In the genomic region with DNA sequence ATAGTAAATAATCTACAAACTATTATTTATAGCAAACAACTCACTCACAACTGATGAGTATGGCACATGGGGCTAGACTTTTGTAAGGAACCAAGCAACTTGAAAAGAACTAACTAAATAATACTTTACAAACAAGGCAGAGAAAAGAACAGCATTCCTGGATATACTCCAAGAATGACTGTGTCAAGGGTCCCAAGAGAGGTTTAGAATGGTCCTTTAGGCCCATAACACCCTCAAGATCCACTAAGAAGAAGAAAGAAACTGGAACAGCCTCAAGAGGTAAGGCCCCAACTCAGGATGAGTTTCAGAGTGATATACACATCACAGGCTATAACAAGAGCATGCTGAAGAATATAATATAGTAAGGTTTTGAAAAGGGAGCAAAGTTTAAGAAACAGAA, we compare ENCODE assay signal across 24 mouse cellular contexts.
"Had no signal": no experiment of that assay in that cellular context is flagged by ENCODE, and none has a peak within 500 bp of the region (broad histone marks: within the 10 kb centered on the region; RNA-seq: fewer than 3 reads in every experiment).

No protein-coding gene starts in this region.

- H3K4me1 ChIP-seq: forebrain, embryonic 15.5 days; hindbrain, embryonic 10.5 days; hindbrain, embryonic 12.5 days; intestine, embryonic 15.5 days; limb, embryonic 10.5 days; limb, embryonic 12.5 days had no signal

- ATAC-seq: forebrain, embryonic 15.5 days; forebrain, postnatal 0 days; hindbrain, embryonic 16.5 days; inflammation-experienced regulatory T-cells, adult 6 months; intestine, embryonic 15.5 days; intestine, postnatal 0 days had no signal

- DNase-seq: forebrain, postnatal 0 days; gastrocnemius, postnatal 14 days; gastrocnemius, postnatal 36 days; heart, adult 18-20 months; heart, postnatal 10 days; heart, postnatal 4 days; kidney, adult 18-20 months; kidney, adult 8-10 months; kidney, postnatal 10 days; kidney, postnatal 25 days; layer of hippocampus, adult 9-11 months; layer of hippocampus, postnatal 36 days had no signal

- H3K9me3 ChIP-seq: forebrain, embryonic 15.5 days; heart, embryonic 10.5 days; heart, embryonic 12.5 days; hindbrain, embryonic 10.5 days; hindbrain, embryonic 12.5 days; intestine, embryonic 15.5 days; limb, embryonic 10.5 days; limb, embryonic 12.5 days had no signal

- H3K36me3 ChIP-seq: heart, embryonic 10.5 days; heart, embryonic 12.5 days; hindbrain, embryonic 10.5 days; hindbrain, embryonic 12.5 days; intestine, embryonic 15.5 days; limb, embryonic 10.5 days; limb, embryonic 12.5 days had no signal

- H3K27ac ChIP-seq: forebrain, embryonic 15.5 days; hindbrain, embryonic 10.5 days; hindbrain, embryonic 12.5 days; hindbrain, embryonic 14.5 days; intestine, embryonic 15.5 days; limb, embryonic 10.5 days; limb, embryonic 12.5 days had no signal

- H3K4me2 ChIP-seq: forebrain, embryonic 15.5 days; hindbrain, embryonic 12.5 days; hindbrain, embryonic 14.5 days; intestine, embryonic 15.5 days; limb, embryonic 12.5 days had no signal

- H3K9ac ChIP-seq: forebrain, embryonic 15.5 days; forebrain, postnatal 0 days; heart, embryonic 12.5 days; hindbrain, embryonic 12.5 days; hindbrain, embryonic 14.5 days; intestine, embryonic 15.5 days; limb, embryonic 12.5 days had no signal

- H3K4me3 ChIP-seq: forebrain, embryonic 15.5 days; heart, embryonic 10.5 days; heart, embryonic 12.5 days; hindbrain, embryonic 10.5 days; hindbrain, embryonic 12.5 days; intestine, embryonic 15.5 days; limb, embryonic 10.5 days; limb, embryonic 12.5 days had no signal

- H3K27me3 ChIP-seq: forebrain, embryonic 15.5 days; heart, embryonic 12.5 days; hindbrain, embryonic 12.5 days; intestine, embryonic 15.5 days; limb, embryonic 12.5 days had no signal
